Mouse (Mus musculus): ENCODE results near the gene Cdk2ap2.

- TF ChIP-seq HCFC1 (IDR thresholded peaks at IDR 0.05; ENCODE audit: borderline replicate concordance, insufficient read depth, low read length) (no peak), CHD2 (IDR thresholded peaks at IDR 0.05; ENCODE audit: low read depth, low read length) (no peak), MAFK (IDR thresholded peaks at IDR 0.05; ENCODE audit: insufficient read depth, low read depth, low read length) (no peak)
Observed at GRCm38 (mm10) chr19:4146366-4147021, 49.5 kb downstream of the Cdk2ap2 start.

All from ES-E14 (cell line).